Mouse (Mus musculus) MEL (cell line): Measurements from ENCODE around the gene Spg21. TPM values are rescaled to one million over a fixed set of nuclear protein-coding genes. Genes with fewer than 3 reads are reported as not detected.

Experiments
- DNase-seq: peaks from one replicate; pipeline ENCODE4 v3.0.0; 2011; ENCODE audit warnings: low read depth, low spot score
- H3K27ac ChIP-seq: 2 replicates; pipeline ENCODE4 v1.5.1; 2012; ENCODE audit warnings: low read depth, mild to moderate bottlenecking, control low read depth, low read length, moderate library complexity; ENCODE audit not compliant: control insufficient read depth
- H3K27me3 ChIP-seq, 2 experiments: fragments of 150-350 bp in 1 of 2; sonication (generic) in 1 of 2; 2 replicates each; pipeline ENCODE4 v1.6.1; 2012; ENCODE audit warnings: low read length in 2 of 2, mild to moderate bottlenecking in 2 of 2, improper control_type of control experiment in 1 of 2, moderate library complexity in 1 of 2; ENCODE audit not compliant: insufficient read depth in 2 of 2, control insufficient read depth in 1 of 2
- H3K36me3 ChIP-seq, 2 experiments: 2 replicates each; pipeline ENCODE4 v1.6.1; 2012 to 2014; ENCODE audit warnings: low read length in 2 of 2, improper control_type of control experiment in 1 of 2, inconsistent platforms in 1 of 2, mild to moderate bottlenecking in 1 of 2; ENCODE audit not compliant: insufficient read depth in 2 of 2, control insufficient read depth in 1 of 2
- H3K4me1 ChIP-seq, 2 experiments: fragments of 150-350 bp in 1 of 2; sonication (generic) in 1 of 2; 2 replicates each; pipeline ENCODE4 v1.6.1; 2012; ENCODE audit warnings: low read length in 2 of 2, improper control_type of control experiment in 1 of 2, mild to moderate bottlenecking in 1 of 2; ENCODE audit not compliant: insufficient read depth in 2 of 2, control insufficient read depth in 1 of 2
- H3K4me3 ChIP-seq, 2 experiments: fragments of 150-350 bp in 1 of 2; sonication (generic) in 1 of 2; 2 replicates each; pipeline ENCODE4 v1.5.1; 2012; ENCODE audit warnings: low read depth in 2 of 2, low read length in 2 of 2, mild to moderate bottlenecking in 2 of 2, moderate library complexity in 2 of 2, control low read depth in 1 of 2, improper control_type of control experiment in 1 of 2; ENCODE audit not compliant: control insufficient read depth in 1 of 2, insufficient read depth in 1 of 2
- H3K79me2 ChIP-seq: 2 replicates; pipeline ENCODE4 v1.6.1; 2012; ENCODE audit warnings: mild to moderate bottlenecking, low read length, moderate library complexity; ENCODE audit not compliant: control insufficient read depth, poor library complexity, insufficient read depth
- H3K9ac ChIP-seq: 2 replicates; pipeline ENCODE4 v1.6.1; 2012; ENCODE audit warnings: low read depth, mild to moderate bottlenecking, control low read depth, low read length, moderate library complexity; ENCODE audit not compliant: control insufficient read depth, poor library complexity, severe bottlenecking
- H3K9me3 ChIP-seq: fragments of 150-350 bp; sonication (generic); replicated peaks from 2 replicates; pipeline ENCODE4 v1.6.1; 2012; ENCODE audit warnings: mild to moderate bottlenecking, low read length, improper control_type of control experiment, moderate library complexity; ENCODE audit not compliant: insufficient read depth
- BHLHE40 ChIP-seq: IDR thresholded peaks from 2 replicates; pipeline ENCODE4 v1.6.1; 2012; ENCODE audit warnings: low read depth, mild to moderate bottlenecking, inconsistent platforms, low read length, improper control_type of control experiment, borderline replicate concordance
- CHD1 ChIP-seq: IDR thresholded peaks from 2 replicates; pipeline ENCODE4 v1.6.1; 2012; ENCODE audit warnings: low read depth, mild to moderate bottlenecking, inconsistent platforms, low read length, improper control_type of control experiment
- E2F4 ChIP-seq: IDR thresholded peaks from 2 replicates; pipeline ENCODE4 v1.6.1; 2011; ENCODE audit warnings: low read depth, low read length, improper control_type of control experiment, borderline replicate concordance
- ELF1 ChIP-seq: IDR thresholded peaks from 2 replicates; pipeline ENCODE4 v1.6.1; 2014; ENCODE audit warnings: low read depth, mild to moderate bottlenecking, inconsistent platforms, low read length, improper control_type of control experiment, moderate library complexity
- EP300 ChIP-seq, 2 experiments: IDR thresholded peaks; 2 replicates each; pipeline ENCODE4 v1.6.1; 2011; ENCODE audit warnings: improper control_type of control experiment in 2 of 2, low read length in 2 of 2, low read depth in 1 of 2, mild to moderate bottlenecking in 1 of 2
- ETS1 ChIP-seq: IDR thresholded peaks from 2 replicates; pipeline ENCODE4 v1.6.1; 2012; ENCODE audit warnings: low read depth, mild to moderate bottlenecking, inconsistent platforms, low read length, improper control_type of control experiment, moderate library complexity
- GABPA ChIP-seq: IDR thresholded peaks from 2 replicates; pipeline ENCODE4 v1.6.1; 2012; ENCODE audit warnings: low read depth, mild to moderate bottlenecking, inconsistent platforms, low read length, improper control_type of control experiment, moderate library complexity
- GATA1 ChIP-seq: IDR thresholded peaks from 2 replicates; pipeline ENCODE4 v1.6.1; 2011; ENCODE audit warnings: low read depth, low read length, improper control_type of control experiment
- MAX ChIP-seq: IDR thresholded peaks from 2 replicates; pipeline ENCODE4 v1.6.1; 2011; ENCODE audit warnings: low read length, improper control_type of control experiment
- MYB ChIP-seq: IDR thresholded peaks from 2 replicates; pipeline ENCODE4 v1.6.1; 2011; ENCODE audit warnings: mild to moderate bottlenecking, low read depth, low read length, improper control_type of control experiment
- MYC ChIP-seq: IDR thresholded peaks from 2 replicates; pipeline ENCODE4 v1.6.1; 2011; ENCODE audit warnings: low read depth, mild to moderate bottlenecking, low read length, improper control_type of control experiment, moderate library complexity
- NELFE ChIP-seq: IDR thresholded peaks from 2 replicates; pipeline ENCODE4 v1.6.1; 2011; ENCODE audit warnings: low read depth, low read length, improper control_type of control experiment
- NRF1 ChIP-seq: IDR thresholded peaks from 2 replicates; pipeline ENCODE4 v1.6.1; 2014; ENCODE audit warnings: low read depth, mild to moderate bottlenecking, inconsistent platforms, low read length, improper control_type of control experiment, moderate library complexity; ENCODE audit not compliant: poor library complexity, insufficient read depth, severe bottlenecking
- POLR2AphosphoS2 ChIP-seq: IDR thresholded peaks from 2 replicates; pipeline ENCODE4 v1.6.1; 2011; ENCODE audit warnings: low read length, improper control_type of control experiment
- RAD21 ChIP-seq: IDR thresholded peaks from 2 replicates; pipeline ENCODE4 v1.6.1; 2011; ENCODE audit warnings: mild to moderate bottlenecking, low read depth, low read length, improper control_type of control experiment
- RCOR1 ChIP-seq: IDR thresholded peaks from 2 replicates; pipeline ENCODE4 v1.6.1; 2012; ENCODE audit warnings: low read depth, mild to moderate bottlenecking, inconsistent platforms, low read length, improper control_type of control experiment
- SMC3 ChIP-seq: IDR thresholded peaks from 2 replicates; pipeline ENCODE4 v1.6.1; 2011; ENCODE audit warnings: low read depth, low read length, improper control_type of control experiment
- TBP ChIP-seq: IDR thresholded peaks from 2 replicates; pipeline ENCODE4 v1.8.0; 2011; ENCODE audit warnings: low read depth, low read length, improper control_type of control experiment
- USF2 ChIP-seq, 2 experiments: IDR thresholded peaks; 2 replicates each; pipeline ENCODE4 v1.6.1; 2011 to 2012; ENCODE audit warnings: improper control_type of control experiment in 2 of 2, low read length in 2 of 2, borderline replicate concordance in 1 of 2, inconsistent platforms in 1 of 2, low read depth in 1 of 2, mild to moderate bottlenecking in 1 of 2; ENCODE audit not compliant: insufficient read depth in 1 of 2
- ZKSCAN1 ChIP-seq: IDR thresholded peaks from 2 replicates; pipeline ENCODE4 v1.6.1; 2012; ENCODE audit warnings: low read depth, mild to moderate bottlenecking, inconsistent platforms, low read length, improper control_type of control experiment, moderate library complexity
- ZMIZ1 ChIP-seq: IDR thresholded peaks from 2 replicates; pipeline ENCODE4 v1.6.1; 2012; ENCODE audit warnings: low read depth, mild to moderate bottlenecking, inconsistent platforms, low read length, improper control_type of control experiment, moderate library complexity
- polyA plus RNA-seq, 2 experiments: library from polyadenylated mRNA; stranded (reverse) in 1 of 2; unstranded in 1 of 2; fragments of >175 nt in 1 of 2; fragments of >200 nt in 1 of 2; gene quantifications; 2 replicates each; pipeline versions ENCODE4 v1.2.1 to v1.2.4; 2012; ENCODE audit warnings: low replicate concordance in 2 of 2, low read depth in 1 of 2; ENCODE audit not compliant: insufficient read length in 2 of 2, insufficient read depth in 1 of 2, missing spikeins in 1 of 2
- total RNA-seq: library from RNA; depleted of rRNA; stranded (reverse); fragments of 300-350 nt; gene quantifications from 2 replicates; pipeline ENCODE4 v1.2.3, GENCODE M21; 2012

The Spg21 gene
- total and polyA plus RNA-seq, 3 experiments, result 21.7 to 25.9 TPM; not detected in 1

- TF ChIP-seq BHLHE40, result peak; percentile 82; the same call in 1 of the 2 replicates
- TF ChIP-seq MAX, result peak; percentile 66
- peak; percentile 58; the same call in 1 of the 2 replicates for TF ChIP-seq MYC
- no peak for TF ChIP-seq NELFE
- TF ChIP-seq USF2 (IDR thresholded peaks at IDR 0.05; ENCODE audit: borderline replicate concordance in 1 of 2, insufficient read depth in 1 of 2, low read depth in 1 of 2, low read length in 2 of 2), result no peak
- no peak for TF ChIP-seq EP300 (IDR thresholded peaks at IDR 0.05; ENCODE audit: low read depth in 1 of 2, low read length in 2 of 2)
- no peak for TF ChIP-seq RAD21
- TF ChIP-seq, all 39 proteins: peak for 3
- peaks cover 0 to 2% of the 10 kb centered on the region in 2 experiments; a peak in 1 of 4 replicates for H3K4me1 ChIP-seq
- H3K27me3 ChIP-seq, result no peaks in the 10 kb centered on the region; a peak in 2 of 4 replicates
- H3K36me3 ChIP-seq, result no peaks in the 10 kb centered on the region; a peak in 1 of 4 replicates
- H3K9ac ChIP-seq, result no peak overlapping the region
- H3K79me2 ChIP-seq, result no peaks in the 10 kb centered on the region
- H3K4me3 ChIP-seq, result no peak overlapping the region
- no peaks in the 10 kb centered on the region for H3K9me3 ChIP-seq
- no peak overlapping the region for H3K27ac ChIP-seq
- peak; percentile 46 for DNase-seq
These were observed 36.4 kb upstream of the Spg21 start for GRCm38 (mm10) chr9:65424393-65424792.

GRCm38 (mm10) chr9:65427511-65427910, 33.2 kb upstream of the Spg21 start:
- no peak overlapping the region for H3K27ac ChIP-seq
- H3K4me1 ChIP-seq, result peaks cover 0 to 2% of the 10 kb centered on the region in 2 experiments; a peak in 1 of 4 replicates
- no peak overlapping the region for H3K9ac ChIP-seq
- no peaks in the 10 kb centered on the region; a peak in 1 of 4 replicates for H3K36me3 ChIP-seq
- H3K9me3 ChIP-seq, result no peaks in the 10 kb centered on the region
- no peak for DNase-seq
- H3K4me3 ChIP-seq, result no peak overlapping the region
- TF ChIP-seq ELF1, result no peak
- no peak for TF ChIP-seq POLR2AphosphoS2
- TF ChIP-seq MYB, result no peak
- TF ChIP-seq GABPA, result no peak
- no peak for TF ChIP-seq ZMIZ1
- TF ChIP-seq BHLHE40, result no peak
- TF ChIP-seq CHD1, result no peak
- TF ChIP-seq NRF1, result no peak
- TF ChIP-seq GATA1, result no peak
- no peak for TF ChIP-seq ZKSCAN1
- no peak for TF ChIP-seq TBP
- TF ChIP-seq MYC, result no peak
- TF ChIP-seq RCOR1, result no peak
- no peak for TF ChIP-seq ETS1
- TF ChIP-seq SMC3, result no peak
- TF ChIP-seq NELFE, result no peak
- no peak for TF ChIP-seq E2F4
- no peaks in the 10 kb centered on the region for H3K79me2 ChIP-seq
- no peaks in the 10 kb centered on the region; a peak in 2 of 4 replicates for H3K27me3 ChIP-seq
